Mouse (Mus musculus) liver, embryonic 15.5 days (tissue): ENCODE results near the gene Slc31a1. TPM values are rescaled to one million over a fixed set of nuclear protein-coding genes. Genes with fewer than 3 reads are reported as not detected.
A peak's percentile ranks its signal among the peaks of the same experiment; 100 is the strongest.

Source experiments
- ATAC-seq: fragments of 200-750 bp; cut with Nextera tagmentation; 2 replicates; pipeline ENCODE4 v1.8.0; 2017; ENCODE audit warnings: moderate number of reproducible peaks, mild to moderate bottlenecking, moderate library complexity; ENCODE audit not compliant: insufficient read depth
- H3K27ac ChIP-seq: fragments of 300-500 bp; sonication (generic); replicated peaks from 2 replicates; pipeline ENCODE4 v1.5.1; 2015; ENCODE audit warnings: mild to moderate bottlenecking, inconsistent platforms
- H3K27me3 ChIP-seq: fragments of 300-500 bp; sonication (generic); 2 replicates; pipeline ENCODE4 v1.6.1; 2015; ENCODE audit warnings: mild to moderate bottlenecking, inconsistent platforms
- H3K36me3 ChIP-seq: fragments of 300-500 bp; sonication (generic); replicated peaks from 2 replicates; pipeline ENCODE4 v1.6.1; 2015; ENCODE audit warnings: moderate library complexity, mild to moderate bottlenecking, inconsistent platforms
- H3K4me1 ChIP-seq: fragments of 300-500 bp; sonication (generic); replicated peaks from 2 replicates; pipeline ENCODE4 v1.6.1; 2015; ENCODE audit warnings: inconsistent platforms
- H3K4me2 ChIP-seq: fragments of 300-500 bp; sonication (generic); 2 replicates; pipeline ENCODE4 v1.6.1; 2015; ENCODE audit warnings: moderate library complexity, mild to moderate bottlenecking, inconsistent platforms
- H3K4me3 ChIP-seq: fragments of 300-500 bp; sonication (generic); replicated peaks from 2 replicates; pipeline ENCODE4 v1.5.1; 2015; ENCODE audit warnings: mild to moderate bottlenecking, inconsistent platforms
- H3K9ac ChIP-seq: fragments of 300-500 bp; sonication (generic); 2 replicates; pipeline ENCODE4 v1.6.1; 2015; ENCODE audit warnings: moderate library complexity, mild to moderate bottlenecking, inconsistent platforms
- H3K9me3 ChIP-seq: fragments of 300-500 bp; sonication (generic); replicated peaks from 2 replicates; pipeline ENCODE4 v1.6.1; 2016; ENCODE audit warnings: inconsistent platforms
- WGBS: fragments of 180-500 bp; shearing (Covaris S2); methylation state at CpG from one replicate; pipeline ENCODE4 v1.1.7; 2015; ENCODE audit warnings: mixed read lengths; ENCODE audit not compliant: insufficient replicate concordance; 5-methylcytosine and 5-hydroxymethylcytosine counted together
- polyA plus RNA-seq: library from polyadenylated mRNA; unstranded; fragments of >200 nt; fragmentation: Nextera tagmentation; extraction: Ambion mirVana; gene quantifications from 2 replicates; pipeline ENCODE4 v1.2.1, GENCODE M21; 2015

The Slc31a1 gene
- 51.4 and 57.0 TPM in 2 replicates for polyA plus RNA-seq

- WGBS: under 1% methylated on average over 51 of the region's 51 CpGs
- H3K9ac ChIP-seq: peak within 1 kb of the TSS; percentile 90
- ATAC-seq: peak; percentile 99
- H3K4me2 ChIP-seq: peak within 1 kb of the TSS; percentile 96
- H3K9me3 ChIP-seq: no peaks in the 10 kb centered on the region
- H3K36me3 ChIP-seq: peaks cover 11% of the 10 kb centered on the region
- H3K27me3 ChIP-seq: no peaks in the 10 kb centered on the region
- H3K4me3 ChIP-seq: peak within 1 kb of the TSS; percentile 91
- peak within 1 kb of the TSS; percentile 91 for H3K27ac ChIP-seq
- H3K4me1 ChIP-seq: peaks cover 48% of the 10 kb centered on the region
These were observed at the start of gene Slc31a1, which contains the start of gene Fkbp15 for GRCm38 (mm10) chr4:62360088-62360804. Slc31a1 (plus strand) TSS chr4:62360727. Fkbp15 (minus strand) TSS chr4:62360548.

GRCm38 (mm10) chr4:62312821-62313220 is 47.7 kb upstream of the Slc31a1 start:
- no peak for ATAC-seq
- Histone ChIP-seq H3K27ac (no peak overlapping the region), H3K4me3 (no peak overlapping the region), H3K4me2 (no peak overlapping the region), H3K27me3 (no peaks in the 10 kb centered on the region), H3K36me3 (peaks cover 63% of the 10 kb centered on the region), H3K9ac (no peak overlapping the region), H3K4me1 (no peaks in the 10 kb centered on the region), H3K9me3 (no peaks in the 10 kb centered on the region)
- 85% methylated on average over 2 of the region's 2 CpGs for WGBS

GRCm38 (mm10) chr4:62313641-62314211 is 46.8 kb upstream of the Slc31a1 start:
- H3K9me3 ChIP-seq: no peaks in the 10 kb centered on the region
- H3K9ac ChIP-seq: no peak overlapping the region
- H3K27ac ChIP-seq: no peak overlapping the region
- H3K36me3 ChIP-seq: peaks cover 65% of the 10 kb centered on the region
- H3K4me1 ChIP-seq: no peaks in the 10 kb centered on the region
- 67% methylated on average over 9 of the region's 9 CpGs for WGBS
- H3K27me3 ChIP-seq: no peaks in the 10 kb centered on the region
- no peak overlapping the region for H3K4me3 ChIP-seq
- 0 out of 2 replicates have a peak, but pooled peaks have one; percentile 18 for ATAC-seq
- H3K4me2 ChIP-seq: no peak overlapping the region

GRCm38 (mm10) chr4:62314516-62314915 is 46.0 kb upstream of the Slc31a1 start:
- no peak overlapping the region for H3K27ac ChIP-seq
- 77% methylated on average over 3 of the region's 3 CpGs for WGBS
- H3K9me3 ChIP-seq: no peaks in the 10 kb centered on the region
- H3K27me3 ChIP-seq: no peaks in the 10 kb centered on the region
- H3K4me2 ChIP-seq: no peak overlapping the region
- no peaks in the 10 kb centered on the region for H3K4me1 ChIP-seq
- ATAC-seq: no peak
- no peak overlapping the region for H3K9ac ChIP-seq
- no peak overlapping the region for H3K4me3 ChIP-seq
- H3K36me3 ChIP-seq: peaks cover 72% of the 10 kb centered on the region

GRCm38 (mm10) chr4:62316456-62316855 is 44.1 kb upstream of the Slc31a1 start:
- no peak overlapping the region for H3K27ac ChIP-seq
- H3K27me3 ChIP-seq: no peaks in the 10 kb centered on the region
- H3K4me3 ChIP-seq: no peak overlapping the region
- H3K36me3 ChIP-seq: peaks cover 84% of the 10 kb centered on the region
- no peak overlapping the region for H3K4me2 ChIP-seq
- H3K9ac ChIP-seq: no peak overlapping the region
- H3K9me3 ChIP-seq: no peaks in the 10 kb centered on the region
- no peak for ATAC-seq
- 65% methylated on average over 2 of the region's 2 CpGs for WGBS
- no peaks in the 10 kb centered on the region for H3K4me1 ChIP-seq

- Histone ChIP-seq H3K27me3 (no peaks in the 10 kb centered on the region), H3K4me2 (no peak overlapping the region), H3K4me3 (no peak overlapping the region), H3K36me3 (peaks cover 85% of the 10 kb centered on the region), H3K27ac (no peak overlapping the region), H3K4me1 (no peaks in the 10 kb centered on the region), H3K9me3 (no peaks in the 10 kb centered on the region), H3K9ac (no peak overlapping the region)
- no peak for ATAC-seq
- WGBS: 49% methylated on average over 1 of the region's 1 CpGs
These were observed 42.2 kb upstream of the Slc31a1 start for GRCm38 (mm10) chr4:62318294-62318693.

- no peak overlapping the region for H3K27ac ChIP-seq
- H3K4me1 ChIP-seq: no peaks in the 10 kb centered on the region
- no peaks in the 10 kb centered on the region for H3K9me3 ChIP-seq
- WGBS: 35% methylated on average over 3 of the region's 3 CpGs
- no peak overlapping the region for H3K4me2 ChIP-seq
- peaks cover 95% of the 10 kb centered on the region for H3K36me3 ChIP-seq
- no peak overlapping the region for H3K4me3 ChIP-seq
- H3K27me3 ChIP-seq: no peaks in the 10 kb centered on the region
- peak; percentile 37; the same call in 1 of the 2 replicates for ATAC-seq
- no peak overlapping the region for H3K9ac ChIP-seq
These were observed 37.8 kb upstream of the Slc31a1 start for GRCm38 (mm10) chr4:62322684-62323083.

- no peaks in the 10 kb centered on the region for H3K9me3 ChIP-seq
- H3K4me2 ChIP-seq: no peak overlapping the region
- H3K9ac ChIP-seq: no peak overlapping the region
- peaks cover 86% of the 10 kb centered on the region for H3K36me3 ChIP-seq
- peaks cover 10% of the 10 kb centered on the region for H3K4me1 ChIP-seq
- no peaks in the 10 kb centered on the region for H3K27me3 ChIP-seq
- ATAC-seq: no peak
- H3K4me3 ChIP-seq: no peak overlapping the region
- no peak overlapping the region for H3K27ac ChIP-seq
These were observed 34.4 kb upstream of the Slc31a1 start for GRCm38 (mm10) chr4:62326111-62326510.

- no peak overlapping the region for H3K9ac ChIP-seq
- H3K9me3 ChIP-seq: no peaks in the 10 kb centered on the region
- WGBS: 19% methylated on average over 6 of the region's 6 CpGs
- peaks cover 85% of the 10 kb centered on the region for H3K36me3 ChIP-seq
- H3K27ac ChIP-seq: no peak overlapping the region; the same call in 1 of the 2 replicates
- H3K4me2 ChIP-seq: no peak overlapping the region; the same call in 1 of the 2 replicates
- H3K27me3 ChIP-seq: no peaks in the 10 kb centered on the region
- no peak overlapping the region for H3K4me3 ChIP-seq
- no peak for ATAC-seq
- H3K4me1 ChIP-seq: peaks cover 10% of the 10 kb centered on the region
These were observed 31.4 kb upstream of the Slc31a1 start for GRCm38 (mm10) chr4:62328941-62329660.

GRCm38 (mm10) chr4:62331977-62332376 is 28.6 kb upstream of the Slc31a1 start:
- Histone ChIP-seq H3K9me3 (no peaks in the 10 kb centered on the region), H3K9ac (no peak overlapping the region), H3K27me3 (no peaks in the 10 kb centered on the region), H3K4me1 (peaks cover 10% of the 10 kb centered on the region), H3K36me3 (peaks cover 78% of the 10 kb centered on the region), H3K4me3 (no peak overlapping the region), H3K4me2 (no peak overlapping the region), H3K27ac (no peak overlapping the region)
- WGBS: 70% methylated on average over 5 of the region's 5 CpGs
- no peak for ATAC-seq

- H3K4me3 ChIP-seq: no peak overlapping the region
- no peaks in the 10 kb centered on the region for H3K27me3 ChIP-seq
- WGBS: 75% methylated on average over 5 of the region's 5 CpGs
- no peaks in the 10 kb centered on the region for H3K4me1 ChIP-seq
- H3K9me3 ChIP-seq: no peaks in the 10 kb centered on the region
- no peak for ATAC-seq
- H3K4me2 ChIP-seq: no peak overlapping the region
- H3K27ac ChIP-seq: no peak overlapping the region
- H3K36me3 ChIP-seq: peaks cover 73% of the 10 kb centered on the region
- H3K9ac ChIP-seq: no peak overlapping the region
These were observed 22.0 kb upstream of the Slc31a1 start for GRCm38 (mm10) chr4:62338536-62338935.
